In genomic region chr6:133904501-133904900, GRCm38 (mm10) we compare ENCODE assay signal across 9 mouse cellular contexts. TPM values are rescaled to one million over a fixed set of nuclear protein-coding genes. Genes with fewer than 3 reads are reported as not detected.
DNase-seq lines count a peak whose midpoint lies in the region; ATAC-seq and TF ChIP-seq lines count a peak whose summit lies in the region.
"Had no signal": no experiment of that assay in that cellular context is flagged by ENCODE, and none has a peak within 500 bp of the region (broad histone marks: within the 10 kb centered on the region; RNA-seq: fewer than 3 reads in every experiment).

No protein-coding gene starts in this region.

- TF ChIP-seq CTCF in Patski (IDR thresholded peaks at IDR 0.05): peak; percentile 37

- no peaks in the 10 kb centered on the region for H3K9me3 ChIP-seq in forebrain, embryonic 13.5 days (replicated peaks)
- H3K9me3 ChIP-seq in forebrain, embryonic 12.5 days: no peaks in the 10 kb centered on the region
- no peaks in the 10 kb centered on the region for H3K9me3 ChIP-seq in limb, embryonic 14.5 days (ENCODE audit: control insufficient read depth, low read length)
- H3K9me3 ChIP-seq in limb, embryonic 10.5 days (replicated peaks): no peaks in the 10 kb centered on the region

- no peaks in the 10 kb centered on the region for H3K36me3 ChIP-seq in forebrain, embryonic 13.5 days (ENCODE audit: poor library complexity, severe bottlenecking)
- H3K36me3 ChIP-seq in forebrain, embryonic 12.5 days (replicated peaks): no peaks in the 10 kb centered on the region
- H3K36me3 ChIP-seq in limb, embryonic 14.5 days (ENCODE audit: control insufficient read depth, insufficient read depth, low read length): no peaks in the 10 kb centered on the region
- no peaks in the 10 kb centered on the region for H3K36me3 ChIP-seq in limb, embryonic 10.5 days

- no peak overlapping the region for H3K4me2 ChIP-seq in forebrain, embryonic 13.5 days
- no peak overlapping the region for H3K4me2 ChIP-seq in forebrain, embryonic 12.5 days
- H3K4me2 ChIP-seq in limb, embryonic 14.5 days (replicated peaks; ENCODE audit: low read depth, low read length, severe bottlenecking): no peak overlapping the region

- no peaks in the 10 kb centered on the region for H3K4me1 ChIP-seq in forebrain, embryonic 13.5 days
- no peaks in the 10 kb centered on the region for H3K4me1 ChIP-seq in forebrain, embryonic 12.5 days
- no peaks in the 10 kb centered on the region for H3K4me1 ChIP-seq in limb, embryonic 14.5 days (ENCODE audit: control insufficient read depth, insufficient read depth, low read length)
- H3K4me1 ChIP-seq in limb, embryonic 10.5 days: no peaks in the 10 kb centered on the region

- POLR2A ChIA-PET in Patski (lab: Charles Lee): no interaction called here

- H3K9ac ChIP-seq in forebrain, embryonic 13.5 days: no peak overlapping the region
- H3K9ac ChIP-seq in forebrain, embryonic 12.5 days: no peak overlapping the region
- no peak overlapping the region for H3K9ac ChIP-seq in limb, embryonic 14.5 days (ENCODE audit: low read depth, low read length, severe bottlenecking)

- 0 out of 2 replicates have a peak, but pooled peaks have one; percentile 27 for ATAC-seq in forebrain, embryonic 13.5 days
- no peak for ATAC-seq in forebrain, embryonic 12.5 days (ENCODE audit: low FRiP score)
- ATAC-seq in limb, embryonic 14.5 days (ENCODE audit: low FRiP score, low read depth): no peak
- ATAC-seq in Patski: no peak
- ATAC-seq in cerebellum, adult (ENCODE audit: insufficient number of reproducible peaks, low FRiP score, low TSS enrichment): no peak

- in situ Hi-C loops in Patski (cut with MboI; ENCODE audit: low pct_unique_long_range_greater_than_20kb): no loop called here

- CTCF ChIA-PET in Patski (lab: Charles Lee): no interaction called here

- no peak overlapping the region for H3K4me3 ChIP-seq in forebrain, embryonic 13.5 days
- no peak overlapping the region for H3K4me3 ChIP-seq in forebrain, embryonic 12.5 days (replicated peaks)
- no peak overlapping the region for H3K4me3 ChIP-seq in limb, embryonic 14.5 days (replicated peaks; ENCODE audit: low read length)
- H3K4me3 ChIP-seq in limb, embryonic 10.5 days: no peak overlapping the region

- peak; percentile 44 for DNase-seq in limb, embryonic 14.5 days (ENCODE audit: low spot score)
- no peak for DNase-seq in limb, embryonic 10.5 days (ENCODE audit: low spot score)
- no peak for DNase-seq in Patski (ENCODE audit: low read depth, low spot score)
- DNase-seq in layer of hippocampus, postnatal 10 days (ENCODE audit: low spot score in 2 of 2): peak; percentile 4 to 15
- DNase-seq in urinary bladder, postnatal 10 days (ENCODE audit: low spot score): no peak

- no peak for TF ChIP-seq POLR2A in limb, embryonic 14.5 days (IDR thresholded peaks at IDR 0.05; ENCODE audit: borderline replicate concordance, extremely low read depth, insufficient read depth, insufficient read length)

- WGBS in forebrain, embryonic 13.5 days: 29% methylated on average over 5 of the region's 5 CpGs
- WGBS in forebrain, embryonic 12.5 days: 36% methylated on average over 5 of the region's 5 CpGs
- WGBS in limb, embryonic 14.5 days: 32% methylated on average over 5 of the region's 5 CpGs
- WGBS in limb, embryonic 10.5 days: 35% methylated on average over 5 of the region's 5 CpGs

- no peaks in the 10 kb centered on the region for H3K27me3 ChIP-seq in forebrain, embryonic 13.5 days
- H3K27me3 ChIP-seq in forebrain, embryonic 12.5 days: no peaks in the 10 kb centered on the region
- no peaks in the 10 kb centered on the region for H3K27me3 ChIP-seq in limb, embryonic 14.5 days (ENCODE audit: control insufficient read depth, insufficient read depth, low read length)
- H3K27me3 ChIP-seq in limb, embryonic 10.5 days (ENCODE audit: low read depth, poor library complexity, severe bottlenecking): no peaks in the 10 kb centered on the region
- peaks cover 3% of the 10 kb centered on the region for H3K27me3 ChIP-seq in Patski

- H3K27ac ChIP-seq in forebrain, embryonic 13.5 days: no peak overlapping the region
- no peak overlapping the region for H3K27ac ChIP-seq in forebrain, embryonic 12.5 days
- no peak overlapping the region for H3K27ac ChIP-seq in limb, embryonic 14.5 days (replicated peaks; ENCODE audit: low read depth, low read length)
- no peak overlapping the region for H3K27ac ChIP-seq in limb, embryonic 10.5 days

RNA-seq across cellular contexts. Expression of gene Kap, which starts 50.9 kb away (rescaled TPM):
- polyA plus RNA-seq in forebrain, embryonic 13.5 days (2015; fragmentation: Nextera tagmentation; extraction: Ambion mirVana): not detected in 2 replicates
- not detected in 2 replicates for polyA plus RNA-seq in forebrain, embryonic 12.5 days (2016; fragmentation: Nextera tagmentation; extraction: Ambion mirVana)
- polyA plus RNA-seq in limb, embryonic 14.5 days (2012; rRNA removed): not detected in 2 replicates
- polyA plus RNA-seq in limb, embryonic 14.5 days (2014; fragmentation: Nextera tagmentation; extraction: Ambion mirVana): not detected in 2 replicates
- polyA plus RNA-seq in limb, embryonic 10.5 days (2016; fragmentation: Nextera tagmentation; extraction: Ambion mirVana): not detected in 2 replicates
- not detected for polyA plus RNA-seq in Patski (2021)
- total RNA-seq in layer of hippocampus, postnatal 10 days (2021): not detected
- total RNA-seq: layer of hippocampus, postnatal 14 days had no signal

Comparison
In these comparisons a context has a peak if more than half of its experiments do, and no peak if none do; other contexts are left out.
1. DNase-seq: peak in limb, embryonic 14.5 days (single experiment) and layer of hippocampus, postnatal 10 days (2 of 2); none in limb, embryonic 10.5 days (single experiment), Patski (single experiment) and urinary bladder, postnatal 10 days (single experiment).